18 mouse cellular contexts compared by ENCODE assay signal in the genomic region with DNA sequence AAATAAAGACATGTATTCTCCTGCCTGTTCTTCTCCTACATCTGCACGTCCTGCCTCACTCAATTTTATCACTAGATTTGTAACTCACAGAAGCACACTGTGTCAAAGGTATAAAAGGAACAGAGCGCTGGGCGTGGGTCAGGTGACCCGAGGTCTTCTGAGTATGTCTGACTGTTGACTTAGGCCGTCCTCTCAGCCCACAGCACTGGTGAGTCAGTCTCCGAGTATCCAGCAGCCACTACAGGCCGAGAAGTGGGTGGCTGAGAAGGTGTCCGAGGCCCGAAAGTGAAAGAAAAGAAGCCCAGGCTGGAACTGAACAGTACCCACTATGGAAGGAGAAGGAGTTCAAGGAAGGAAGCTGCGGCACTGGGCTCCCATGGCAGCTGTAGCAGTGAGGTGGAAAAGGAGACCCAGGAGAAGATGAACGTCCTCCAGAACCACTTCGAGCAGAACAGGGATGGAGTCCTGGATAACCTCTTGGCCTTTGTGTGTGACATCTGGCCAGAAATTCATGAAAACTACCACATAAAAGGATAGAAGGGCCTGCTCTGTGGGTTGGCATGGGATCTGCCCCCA. TPM values are rescaled to one million over a fixed set of nuclear protein-coding genes. Genes with fewer than 3 reads are reported as not detected.
DNase-seq lines count a peak whose midpoint lies in the region; ATAC-seq and TF ChIP-seq lines count a peak whose summit lies in the region.
"Had no signal": no experiment of that assay in that cellular context is flagged by ENCODE, and none has a peak within 500 bp of the region (broad histone marks: within the 10 kb centered on the region; RNA-seq: fewer than 3 reads in every experiment).

No protein-coding gene starts in this region.

- H3K4me2 ChIP-seq in hindbrain, embryonic 11.5 days (replicated peaks; ENCODE audit: low read depth, low read length), result no peak overlapping the region
- H3K4me2 ChIP-seq: forebrain, embryonic 12.5 days; heart, embryonic 11.5 days; hindbrain, embryonic 14.5 days; midbrain, embryonic 13.5 days; neural tube, embryonic 15.5 days had no signal

- no peak for TF ChIP-seq POLR2A in embryonic fibroblast, embryonic 13.5 days (IDR thresholded peaks at IDR 0.05; ENCODE audit: low read depth, low read length)

- no peak overlapping the region for H3K4me3 ChIP-seq in embryonic fibroblast, embryonic 13.5 days (ENCODE audit: insufficient read depth, low read length)
- no peak overlapping the region for H3K4me3 ChIP-seq in hindbrain, embryonic 11.5 days (ENCODE audit: low read depth, low read length)
- H3K4me3 ChIP-seq in midbrain, embryonic 10.5 days, result no peak overlapping the region
- H3K4me3 ChIP-seq: forebrain, embryonic 12.5 days; midbrain, embryonic 13.5 days; neural tube, embryonic 15.5 days had no signal

- H3K27me3 ChIP-seq in hindbrain, embryonic 11.5 days (ENCODE audit: control insufficient read depth, insufficient read depth, low read length), result no peaks in the 10 kb centered on the region
- no peaks in the 10 kb centered on the region for H3K27me3 ChIP-seq in midbrain, embryonic 10.5 days (ENCODE audit: low read depth, poor library complexity, severe bottlenecking)
- H3K27me3 ChIP-seq: forebrain, embryonic 12.5 days; midbrain, embryonic 13.5 days; neural tube, embryonic 15.5 days had no signal

- WGBS in hindbrain, embryonic 11.5 days, result 87% methylated on average over 12 of the region's 12 CpGs
- WGBS in midbrain, embryonic 10.5 days, result 92% methylated on average over 12 of the region's 12 CpGs

- no peaks in the 10 kb centered on the region for H3K9me3 ChIP-seq in hindbrain, embryonic 11.5 days (ENCODE audit: control insufficient read depth, low read length)
- H3K9me3 ChIP-seq in midbrain, embryonic 10.5 days (replicated peaks), result no peaks in the 10 kb centered on the region
- H3K9me3 ChIP-seq: forebrain, embryonic 12.5 days; midbrain, embryonic 13.5 days; neural tube, embryonic 15.5 days had no signal

- ATAC-seq in frontal cortex, adult (ENCODE audit: low TSS enrichment), result peak; percentile 80
- ATAC-seq in hindbrain, embryonic 11.5 days (ENCODE audit: low FRiP score), result no peak
- ATAC-seq: intestine, embryonic 16.5 days; midbrain, embryonic 13.5 days had no signal

- DNase-seq in frontal cortex, adult 2 months (ENCODE audit: extremely low spot score in 1 of 2, low spot score in 1 of 2), result no peak
- DNase-seq in 3134 (ENCODE audit: extremely low read depth, insufficient read length, low spot score), result peak; percentile 73
- DNase-seq in lung, postnatal 14 days, result peak; percentile 24
- no peak for DNase-seq in hindbrain, embryonic 11.5 days (ENCODE audit: low spot score)
- no peak for DNase-seq in retina, embryonic 14.5 days (ENCODE audit: low spot score)
- no peak for DNase-seq in midbrain, embryonic 10.5 days (ENCODE audit: low spot score)
- DNase-seq: cerebellum, postnatal 14 days; gastrocnemius, postnatal 36 days; heart, postnatal 14 days; layer of hippocampus, postnatal 36 days had no signal

- no peaks in the 10 kb centered on the region for H3K4me1 ChIP-seq in embryonic fibroblast, embryonic 13.5 days (ENCODE audit: control insufficient read depth, insufficient read depth, low read length)
- no peaks in the 10 kb centered on the region for H3K4me1 ChIP-seq in hindbrain, embryonic 11.5 days (replicated peaks; ENCODE audit: control insufficient read depth, insufficient read depth, low read length)
- H3K4me1 ChIP-seq in midbrain, embryonic 10.5 days, result no peaks in the 10 kb centered on the region
- H3K4me1 ChIP-seq: forebrain, embryonic 12.5 days; midbrain, embryonic 13.5 days; neural tube, embryonic 15.5 days had no signal

- H3K9ac ChIP-seq in hindbrain, embryonic 11.5 days (ENCODE audit: low read depth, low read length), result no peak overlapping the region
- H3K9ac ChIP-seq: forebrain, embryonic 12.5 days; hindbrain, embryonic 14.5 days; midbrain, embryonic 13.5 days; neural tube, embryonic 15.5 days had no signal

- no peaks in the 10 kb centered on the region for H3K36me3 ChIP-seq in hindbrain, embryonic 11.5 days (ENCODE audit: control insufficient read depth, insufficient read depth, low read length)
- peaks cover 84% of the 10 kb centered on the region for H3K36me3 ChIP-seq in midbrain, embryonic 10.5 days

- no peak for TF ChIP-seq CTCF in embryonic fibroblast, embryonic 13.5 days (IDR thresholded peaks at IDR 0.05; ENCODE audit: borderline replicate concordance, insufficient read depth, low read length)

- H3K27ac ChIP-seq in embryonic fibroblast, embryonic 13.5 days (ENCODE audit: insufficient read depth, low read length), result peak overlapping the region; percentile 51
- no peak overlapping the region for H3K27ac ChIP-seq in hindbrain, embryonic 11.5 days (ENCODE audit: low read depth, low read length)
- no peak overlapping the region for H3K27ac ChIP-seq in midbrain, embryonic 10.5 days (replicated peaks)
- H3K27ac ChIP-seq: forebrain, embryonic 12.5 days; hindbrain, embryonic 14.5 days; midbrain, embryonic 13.5 days; neural tube, embryonic 15.5 days had no signal

RNA-seq across cellular contexts. Expression of a gene that starts 11.9 kb away (rescaled TPM):
- 9.6 and 9.9 TPM in 2 replicates for polyA plus RNA-seq in frontal cortex, adult 2 months (2012; rRNA removed)
- 28.3 and 28.6 TPM in 2 replicates for polyA plus RNA-seq in embryonic fibroblast, embryonic 13.5 days (2011; ENCODE audit: insufficient read length, low read depth, missing spikeins)
- polyA plus RNA-seq in hindbrain, embryonic 11.5 days (2014; fragmentation: Nextera tagmentation; extraction: Ambion mirVana), result 44.1 and 48.5 TPM in 2 replicates
- polyA plus RNA-seq in midbrain, embryonic 10.5 days (2016; fragmentation: Nextera tagmentation; extraction: Ambion mirVana), result 57.6 and 59.1 TPM in 2 replicates

Comparison
In these comparisons a context has a peak if more than half of its experiments do, and no peak if none do; other contexts are left out.
1. DNase-seq: peak in 3134 (single experiment) and lung, postnatal 14 days (single experiment); none in frontal cortex, adult 2 months (0 of 2), hindbrain, embryonic 11.5 days (single experiment), retina, embryonic 14.5 days (single experiment) and midbrain, embryonic 10.5 days (single experiment).